Mouse (Mus musculus) embryonic stem cell, embryonic (primary cell): Measurements from ENCODE around the gene Tmem62.
"Not testable (repeated sequence)": the region's sequence is repeated elsewhere in the genome, so short reads cannot be mapped to it uniquely, and the experiment has no call there.

Experiments
- CTCF ChIA-PET, 4 experiments: fragments of 300-600 bp in 2 of 4; fragments of 350-600 bp in 2 of 4; sonication (Branson Sonifier 250); formaldehyde crosslinking; loops; one replicate each; lab custom pipeline; 2022; ENCODE audit warnings: inconsistent platforms in 2 of 4; lab: Charles Lee
- POLR2A ChIA-PET, 4 experiments: fragments of 300-600 bp in 2 of 4; fragments of 350-600 bp in 2 of 4; sonication (Branson Sonifier 250); formaldehyde crosslinking; loops; one replicate each; lab custom pipeline; 2022; ENCODE audit warnings: antibody characterized with exemption in 4 of 4, inconsistent platforms in 1 of 4; lab: Charles Lee

Tmem62 gene

GRCm38 (mm10) chr2:121015507-121015906 lies 38.7 kb downstream of the Tmem62 start:
- ChIA-PET CTCF (no interaction called here), POLR2A (no interaction called here)

GRCm38 (mm10) chr2:121016226-121016625 lies 39.4 kb downstream of the Tmem62 start:
- CTCF ChIA-PET: no interaction called here
- POLR2A ChIA-PET: interaction anchor here in 1 of 4 experiments (1.4 kb wide), 1 partner anchor 8 kb away, joined by 5 read pairs; the partner anchor contains the start of gene Ccndbp1

- POLR2A ChIA-PET: interaction anchor here in 1 of 4 experiments (0.7 to 1.4 kb wide), 2 partner anchors 9 to 124 kb away, joined by 5 read pairs; partner anchors contain the start of genes Ccndbp1 and Lcmt2
These were observed 40.3 kb downstream of the Tmem62 start for GRCm38 (mm10) chr2:121017151-121017550.

GRCm38 (mm10) chr2:121022918-121023317 lies 46.1 kb downstream of the Tmem62 start:
- POLR2A ChIA-PET: no interaction called here
- CTCF ChIA-PET: interaction anchor here in 2 of 4 experiments (0.7 to 0.8 kb wide), 2 partner anchors 65 to 425 kb away, joined by 3 read pairs; no protein-coding TSS in a partner anchor

More at GRCm38 (mm10) chr2:121017151-121017550, 40.3 kb downstream of the Tmem62 start:
- CTCF ChIA-PET: interaction anchor here in 1 of 4 experiments (0.6 kb wide), 1 partner anchor 38 kb away, joined by 3 read pairs; no protein-coding TSS in a partner anchor

GRCm38 (mm10) chr2:121036733-121037341 lies 60.0 kb downstream of the Tmem62 start, which contains the start of gene Epb42:
Epb42 (minus strand) TSS chr2:121037072.
- POLR2A ChIA-PET: no interaction called here

GRCm38 (mm10) chr2:121038851-121039250 lies 62.0 kb downstream of the Tmem62 start:
- POLR2A ChIA-PET, CTCF ChIA-PET: not testable (repeated sequence)

More at GRCm38 (mm10) chr2:121036733-121037341, 60.0 kb downstream of the Tmem62 start, which contains the start of gene Epb42:
- CTCF ChIA-PET: interaction anchor here in 1 of 4 experiments (0.7 kb wide), 1 partner anchor 917 kb away, joined by 3 read pairs; no protein-coding TSS in a partner anchor

- ChIA-PET POLR2A (no interaction called here), CTCF (no interaction called here)
These were observed 62.6 kb downstream of the Tmem62 start for GRCm38 (mm10) chr2:121039382-121039781.

GRCm38 (mm10) chr2:121041098-121041497 lies 64.3 kb downstream of the Tmem62 start:
- POLR2A ChIA-PET: no interaction called here
- CTCF ChIA-PET: interaction anchor here (0.6 to 1.4 kb wide), 20 partner anchors 9 to 356 kb away, joined by 3 to 29 read pairs (median 4); partner anchors contain the start of gene Tgm7 (in 1 of the 4)

- ChIA-PET POLR2A (interaction anchor here in 2 of 4 experiments (0.7 to 0.8 kb wide), 2 partner anchors 13 to 671 kb away, joined by 3 to 4 read pairs; no protein-coding TSS in a partner anchor), CTCF (interaction anchor here in 2 of 4 experiments (0.6 to 0.7 kb wide), 4 partner anchors 34 to 298 kb away, joined by 3 to 5 read pairs (median 4); no protein-coding TSS in a partner anchor)
These were observed 68.8 kb downstream of the Tmem62 start for GRCm38 (mm10) chr2:121045653-121046052.

- POLR2A ChIA-PET: no interaction called here
These were observed 75.4 kb downstream of the Tmem62 start for GRCm38 (mm10) chr2:121052176-121052575.

GRCm38 (mm10) chr2:121054060-121054459 lies 77.2 kb downstream of the Tmem62 start:
- POLR2A ChIA-PET: interaction anchor here in 2 of 4 experiments (0.6 to 0.7 kb wide), 2 partner anchors 91 to 456 kb away, joined by 3 to 5 read pairs; no protein-coding TSS in a partner anchor
- CTCF ChIA-PET: interaction anchor here in 2 of 4 experiments (0.8 to 1.3 kb wide), 2 partner anchors 13 to 188 kb away, joined by 3 to 4 read pairs; no protein-coding TSS in a partner anchor

More at GRCm38 (mm10) chr2:121052176-121052575, 75.4 kb downstream of the Tmem62 start:
- CTCF ChIA-PET: no interaction called here

- POLR2A ChIA-PET: no interaction called here
- CTCF ChIA-PET: interaction anchor here in 2 of 4 experiments (0.7 to 1.4 kb wide), 2 partner anchors 15 to 39 kb away, joined by 3 read pairs; no protein-coding TSS in a partner anchor
These were observed 79.1 kb downstream of the Tmem62 start for GRCm38 (mm10) chr2:121055915-121056314.
